Mouse (Mus musculus) heart, postnatal 0 days (tissue): ENCODE measurements around the gene Slamf9.

ENCODE experiments used
- CTCF ChIP-seq: IDR thresholded peaks from 2 replicates; pipeline ENCODE4 v1.5.1; 2016; ENCODE audit warnings: antibody characterized with exemption, control low read depth, low read depth
- EP300 ChIP-seq: IDR thresholded peaks from 2 replicates; pipeline ENCODE4 v1.6.1; 2016; ENCODE audit warnings: antibody characterized with exemption, low read depth

DNA sequence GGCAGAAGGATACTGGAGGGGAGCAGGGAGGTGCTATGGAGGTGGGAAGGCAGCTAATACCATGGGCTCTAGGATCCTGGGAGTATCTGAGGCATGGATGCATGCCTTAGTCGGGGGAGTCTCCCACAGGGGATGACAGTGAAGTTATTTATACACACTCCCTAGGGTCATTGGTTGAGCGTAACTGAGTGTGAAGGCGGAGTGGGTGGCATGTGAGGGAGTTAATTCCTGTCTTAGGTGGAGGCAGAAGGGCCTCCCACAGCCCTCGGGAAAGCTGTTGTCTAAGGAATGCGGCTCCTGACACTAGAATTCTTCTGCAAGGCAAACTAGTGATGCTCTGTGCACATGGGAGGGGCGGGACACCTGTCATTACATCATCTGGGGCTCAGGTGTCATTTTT is 38.4 kb upstream of the Slamf9 start:
- TF ChIP-seq EP300 (no peak), CTCF (no peak)
